Mouse (Mus musculus) intestine, embryonic 14.5 days (tissue): ENCODE data around the gene Asb9. TPM values are rescaled to one million over a fixed set of nuclear protein-coding genes. Genes with fewer than 3 reads are reported as not detected.

ENCODE experiments used
- ATAC-seq: fragments of 200-750 bp; cut with Nextera tagmentation; replicated peaks from 2 replicates; pipeline ENCODE4 v1.8.0; 2017; ENCODE audit warnings: low read depth, moderate number of reproducible peaks, moderate TSS enrichment, moderate library complexity; ENCODE audit not compliant: low FRiP score, low TSS enrichment
- DNase-seq: peaks from one replicate; pipeline ENCODE4 v3.0.0-alpha.2; 2018; ENCODE audit warnings: low spot score
- H3K27ac ChIP-seq: fragments of 300-500 bp; sonication (generic); 2 replicates; pipeline ENCODE4 v1.5.1; 2014; ENCODE audit warnings: low read depth, mild to moderate bottlenecking, control low read depth
- H3K27me3 ChIP-seq: fragments of 300-500 bp; sonication (generic); replicated peaks from 2 replicates; pipeline ENCODE4 v1.6.1; 2014; ENCODE audit warnings: low read length, control low read depth; ENCODE audit not compliant: control insufficient read depth, insufficient read depth
- H3K36me3 ChIP-seq: fragments of 300-500 bp; sonication (generic); 2 replicates; pipeline ENCODE4 v1.6.1; 2014; ENCODE audit warnings: low read length, control low read depth; ENCODE audit not compliant: control insufficient read depth, insufficient read depth
- H3K4me1 ChIP-seq: fragments of 300-500 bp; sonication (generic); replicated peaks from 2 replicates; pipeline ENCODE4 v1.6.1; 2014; ENCODE audit warnings: low read length, control low read depth, mixed read lengths; ENCODE audit not compliant: control insufficient read depth, insufficient read depth
- H3K4me2 ChIP-seq: fragments of 300-500 bp; sonication (generic); 2 replicates; pipeline ENCODE4 v1.6.1; 2014; ENCODE audit warnings: low read length
- H3K4me3 ChIP-seq: fragments of 300-500 bp; sonication (generic); 2 replicates; pipeline ENCODE4 v1.5.1; 2014; ENCODE audit warnings: low read depth, low read length, control low read depth, mixed read lengths
- H3K9ac ChIP-seq: fragments of 300-500 bp; sonication (generic); 2 replicates; pipeline ENCODE4 v1.6.1; 2014; ENCODE audit warnings: mild to moderate bottlenecking, low read length
- H3K9me3 ChIP-seq: fragments of 300-500 bp; sonication (generic); 2 replicates; pipeline ENCODE4 v1.6.1; 2016; ENCODE audit warnings: low read length, control low read depth; ENCODE audit not compliant: control insufficient read depth
- WGBS: fragments of 180-500 bp; shearing (Covaris S2); extraction: QIAGEN DNeasy Blood & Tissue Kit; methylation state at CpG from one replicate; pipeline ENCODE4 v1.1.7; 2014; 5-methylcytosine and 5-hydroxymethylcytosine counted together
- polyA plus RNA-seq: library from polyadenylated mRNA; unstranded; fragments of >200 nt; fragmentation: Nextera tagmentation; extraction: Ambion mirVana; gene quantifications from 2 replicates; pipeline ENCODE4 v1.2.1, GENCODE M21; 2014

Asb9 gene
- polyA plus RNA-seq, 1 experiment from 2014 or later: not detected

DNA sequence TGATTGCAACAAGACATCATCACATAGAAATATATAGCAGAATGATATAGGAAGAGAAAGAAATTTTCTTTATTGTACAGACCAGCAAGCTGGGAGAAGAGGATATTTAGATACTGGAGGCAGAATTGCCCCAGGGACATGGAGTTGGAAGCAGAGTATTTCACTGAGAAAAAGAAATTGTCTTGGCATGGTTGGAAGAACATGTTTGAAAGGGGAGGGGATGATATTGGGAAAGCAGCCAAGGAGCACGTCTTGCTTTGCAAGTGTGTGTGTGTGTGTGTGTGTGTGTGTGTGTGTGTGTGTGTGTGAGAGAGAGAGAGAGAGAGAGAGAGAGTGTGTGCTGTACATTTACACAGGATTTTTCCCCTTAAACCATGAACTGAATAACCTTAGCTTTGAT, 64.1 kb downstream of the Asb9 start:
- ATAC-seq (no peak), DNase-seq (no peak)
- Histone ChIP-seq H3K9ac (no peak overlapping the region), H3K9me3 (no peaks in the 10 kb centered on the region), H3K27me3 (no peaks in the 10 kb centered on the region), H3K36me3 (no peaks in the 10 kb centered on the region), H3K4me1 (no peaks in the 10 kb centered on the region), H3K27ac (no peak overlapping the region), H3K4me2 (no peak overlapping the region), H3K4me3 (no peak overlapping the region)
- WGBS: 59% methylated on average over 1 of the region's 1 CpGs

DNA sequence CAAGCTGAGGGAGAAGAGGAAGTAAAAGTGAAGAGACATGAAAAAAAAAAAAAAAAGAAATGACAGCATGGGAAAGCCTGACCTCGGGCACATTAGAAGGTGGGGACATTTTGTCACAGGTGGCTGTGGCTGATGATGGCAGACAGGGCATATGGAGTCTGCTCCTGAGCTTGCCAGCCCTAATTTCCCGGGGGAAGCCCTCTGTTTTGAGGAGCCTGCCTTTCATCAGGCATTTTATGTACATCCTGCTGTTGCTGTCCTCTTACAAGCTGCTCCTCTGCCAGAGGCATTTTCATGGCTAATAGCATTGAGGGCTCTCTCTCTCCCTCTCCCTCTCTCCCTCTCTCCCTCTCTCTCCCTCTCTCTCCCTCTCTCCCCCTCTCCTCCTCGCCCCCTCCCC, 70.8 kb downstream of the Asb9 start:
- H3K27me3 ChIP-seq: no peaks in the 10 kb centered on the region
- no peak overlapping the region for H3K27ac ChIP-seq
- 54% methylated on average over 3 of the region's 3 CpGs for WGBS
- DNase-seq (no peak), ATAC-seq (no peak)
- no peaks in the 10 kb centered on the region for H3K36me3 ChIP-seq
- no peaks in the 10 kb centered on the region for H3K4me1 ChIP-seq
- H3K9me3 ChIP-seq: no peaks in the 10 kb centered on the region
- no peak overlapping the region for H3K4me2 ChIP-seq
- H3K4me3 ChIP-seq: no peak overlapping the region
- no peak overlapping the region for H3K9ac ChIP-seq

Other genes starting within 250 kb of the Asb9 start
- 0.47 and 0.93 TPM in 2 replicates for gene Bmx, start 248.1 kb upstream of the Asb9 start, polyA plus RNA-seq
- gene Pir, start 237.0 kb upstream of the Asb9 start, polyA plus RNA-seq: 3.8 and 4.5 TPM in 2 replicates
- 0.98 and 1.7 TPM in 2 replicates for gene Vegfd, start 132.9 kb upstream of the Asb9 start, polyA plus RNA-seq
- 20.4 and 22.0 TPM in 2 replicates for gene Piga, start 86.5 kb upstream of the Asb9 start, polyA plus RNA-seq
- 0.13 and 0.27 TPM in 2 replicates for gene Asb11, start 69.3 kb upstream of the Asb9 start, polyA plus RNA-seq